Comparison of ENCODE assay signal across 8 mouse cellular contexts in genomic region chr11:106255174-106255573, GRCm38 (mm10). TPM values are rescaled to one million over a fixed set of nuclear protein-coding genes. Genes with fewer than 3 reads are reported as not detected.
A peak's percentile ranks its signal among the peaks of the same experiment; 100 is the strongest.
DNase-seq lines count a peak whose midpoint lies in the region; ATAC-seq and TF ChIP-seq lines count a peak whose summit lies in the region.

No protein-coding gene starts in this region.

- TF ChIP-seq CTCF in left cerebral cortex, adult 2 months (IDR thresholded peaks at IDR 0.05) = no peak

- intact Hi-C loops in left cerebral cortex, adult 2 months (cut with DNase I) = loop anchor here (5.0 kb wide), 2 partner anchors 38 to 72 kb away; partner anchors contain the start of genes Ccdc47 and Ddx42
- intact Hi-C loops in left cerebral cortex, postnatal 36 days (cut with DNase I) = loop anchor here (5.0 kb wide), 1 partner anchor 38 kb away; the partner anchor contains the start of genes Ccdc47 and Ddx42
- intact Hi-C loops in gastrocnemius, postnatal 14 days (cut with DNase I; ENCODE audit: low total_unique reads) = no loop called here

- ATAC-seq in megakaryocyte-erythroid progenitor cell, adult 5-6 weeks (replicated peaks; ENCODE audit: low FRiP score, low TSS enrichment, poor library complexity, severe bottlenecking) = peak; percentile 19

- peak overlapping the region; percentile 42; the same call in 1 of the 2 replicates for H3K27ac ChIP-seq in left cerebral cortex, adult 2 months

- no peak for DNase-seq in left cerebral cortex, adult 2 months (ENCODE audit: extremely low spot score in 1 of 2, low spot score in 2 of 2)
- no peak for DNase-seq in left cerebral cortex, postnatal 36 days (ENCODE audit: low spot score in 2 of 2)
- peak; percentile 12 for DNase-seq in c-Kit-positive CD71-negative TER-119-negative erythroid progenitor cells, embryonic 14.5 days (ENCODE audit: low read depth)
- peak; percentile 43 for DNase-seq in heart, postnatal 4 days
- DNase-seq in gastrocnemius, postnatal 14 days = no peak
- no peak for DNase-seq in Muller cell, postnatal 12 days (ENCODE audit: inconsistent ontology term)
- no peak for DNase-seq in left cerebral cortex, adult 9 months (ENCODE audit: low spot score in 2 of 2)

- H3K4me3 ChIP-seq in left cerebral cortex, adult 2 months = peak overlapping the region; percentile 74

RNA-seq across cellular contexts. Expression of gene Ftsj3, which starts 0.7 kb away (rescaled TPM):
- total RNA-seq in left cerebral cortex, adult 2 months (2021) = 10 to 100 TPM; 30.1 to 31.1 TPM
- 10 to 100 TPM; 26.0 to 29.8 TPM for total RNA-seq in left cerebral cortex, postnatal 36 days (2021)
- 10 to 100 TPM; 28.4 to 29.8 TPM for total RNA-seq in heart, postnatal 4 days (2021)
- total RNA-seq in megakaryocyte-erythroid progenitor cell, adult 5-6 weeks (2014; fragmentation: Nextera tagmentation) = 115 and 123 TPM in 2 replicates
- total RNA-seq in megakaryocyte-erythroid progenitor cell, adult 5-6 weeks (2017) = 235 and 274 TPM in 2 replicates
- 10 to 100 TPM; 22.0 to 25.0 TPM for total RNA-seq in gastrocnemius, postnatal 14 days (2021)

RNA-seq across cellular contexts. Expression of gene Psmc5, which starts 0.8 kb away (rescaled TPM):
- total RNA-seq in left cerebral cortex, adult 2 months (2021) = 100 to 1,000 TPM; 187 to 209 TPM
- 100 to 1,000 TPM; 183 to 198 TPM for total RNA-seq in left cerebral cortex, postnatal 36 days (2021)
- 100 to 1,000 TPM; 112 TPM for total RNA-seq in heart, postnatal 4 days (2021)
- total RNA-seq in megakaryocyte-erythroid progenitor cell, adult 5-6 weeks (2014; fragmentation: Nextera tagmentation) = 126 and 145 TPM in 2 replicates
- total RNA-seq in megakaryocyte-erythroid progenitor cell, adult 5-6 weeks (2017) = 111 and 128 TPM in 2 replicates
- 100 to 1,000 TPM; 133 to 137 TPM for total RNA-seq in gastrocnemius, postnatal 14 days (2021)

RNA-seq across cellular contexts. Expression of gene Smarcd2, which starts 17.6 kb away (rescaled TPM):
- total RNA-seq in left cerebral cortex, adult 2 months (2021) = 10 to 100 TPM; 16.5 to 18.8 TPM
- 10 to 100 TPM; 17.2 to 20.6 TPM for total RNA-seq in left cerebral cortex, postnatal 36 days (2021)
- total RNA-seq in heart, postnatal 4 days (2021) = 10 to 100 TPM; 20.2 to 20.3 TPM
- 93.8 and 120 TPM in 2 replicates for total RNA-seq in megakaryocyte-erythroid progenitor cell, adult 5-6 weeks (2014; fragmentation: Nextera tagmentation)
- 201 and 272 TPM in 2 replicates for total RNA-seq in megakaryocyte-erythroid progenitor cell, adult 5-6 weeks (2017)
- 10 to 100 TPM; 20.3 to 22.6 TPM for total RNA-seq in gastrocnemius, postnatal 14 days (2021)

RNA-seq across cellular contexts. Expression of gene Tcam1, which starts 21.3 kb away (rescaled TPM):
- total RNA-seq in left cerebral cortex, adult 2 months (2021) = not detected
- total RNA-seq in left cerebral cortex, postnatal 36 days (2021) = under 1 TPM; 0.15 to 0.25 TPM
- not detected for total RNA-seq in heart, postnatal 4 days (2021)
- 1.4 and 3.5 TPM in 2 replicates for total RNA-seq in megakaryocyte-erythroid progenitor cell, adult 5-6 weeks (2014; fragmentation: Nextera tagmentation)
- total RNA-seq in megakaryocyte-erythroid progenitor cell, adult 5-6 weeks (2017) = 2.1 and 3.7 TPM in 2 replicates
- under 1 TPM; 0.07 to 0.12 TPM for total RNA-seq in gastrocnemius, postnatal 14 days (2021)

RNA-seq across cellular contexts. Expression of gene Ddx42, which starts 38.4 kb away (rescaled TPM):
- 10 to 100 TPM; 63.4 to 68.7 TPM for total RNA-seq in left cerebral cortex, adult 2 months (2021)
- 10 to 100 TPM; 63.0 to 68.0 TPM for total RNA-seq in left cerebral cortex, postnatal 36 days (2021)
- 10 to 100 TPM; 42.8 to 44.2 TPM for total RNA-seq in heart, postnatal 4 days (2021)
- total RNA-seq in megakaryocyte-erythroid progenitor cell, adult 5-6 weeks (2014; fragmentation: Nextera tagmentation) = 65.1 and 66.6 TPM in 2 replicates
- total RNA-seq in megakaryocyte-erythroid progenitor cell, adult 5-6 weeks (2017) = 82.7 and 126 TPM in 2 replicates
- 10 to 100 TPM; 22.5 to 24.8 TPM for total RNA-seq in gastrocnemius, postnatal 14 days (2021)

Comparison
In these comparisons a context has a peak if more than half of its experiments do, and no peak if none do; other contexts are left out.
1. DNase-seq: peak in c-Kit-positive CD71-negative TER-119-negative erythroid progenitor cells, embryonic 14.5 days (single experiment) and heart, postnatal 4 days (single experiment); none in left cerebral cortex, adult 2 months (0 of 2), left cerebral cortex, postnatal 36 days (0 of 2), gastrocnemius, postnatal 14 days (single experiment), Muller cell, postnatal 12 days (single experiment) and left cerebral cortex, adult 9 months (0 of 2).
2. RNA of gene Smarcd2, which starts 17.6 kb away (total RNA-seq): 93.8 to 272 TPM in megakaryocyte-erythroid progenitor cell, adult 5-6 weeks; 20.3 to 22.6 TPM in gastrocnemius, postnatal 14 days, 17.2 to 20.6 TPM in left cerebral cortex, postnatal 36 days, 20.2 to 20.3 TPM in heart, postnatal 4 days and 16.5 to 18.8 TPM in left cerebral cortex, adult 2 months; every median in the first group is over 4 times any median in the second.